In genomic region chr13:94185631-94186030, GRCm38 (mm10) we compare ENCODE assay signal across 22 mouse cellular contexts.
DNase-seq lines count a peak whose midpoint lies in the region; ATAC-seq and TF ChIP-seq lines count a peak whose summit lies in the region.
"Had no signal": no experiment of that assay in that cellular context is flagged by ENCODE, and none has a peak within 500 bp of the region (broad histone marks: within the 10 kb centered on the region; RNA-seq: fewer than 3 reads in every experiment).

No protein-coding gene starts in this region.

- 0 out of 2 replicates have a peak overlapping the region, but pooled peaks have one; percentile 11 for H3K27ac ChIP-seq in embryonic facial prominence, embryonic 13.5 days
- no peak overlapping the region for H3K27ac ChIP-seq in embryonic facial prominence, embryonic 10.5 days (replicated peaks)
- peak overlapping the region; percentile 59 for H3K27ac ChIP-seq in gastrocnemius, adult 2 months
- 0 out of 2 replicates have a peak overlapping the region, but pooled peaks have one; percentile 24 for H3K27ac ChIP-seq in heart, embryonic 13.5 days (replicated peaks)

- H3K4me2 ChIP-seq in embryonic facial prominence, embryonic 13.5 days = no peak overlapping the region
- no peak overlapping the region for H3K4me2 ChIP-seq in heart, embryonic 13.5 days
- H3K4me2 ChIP-seq in myocyte (ENCODE audit: low read depth) = peak overlapping the region; percentile 18

- no peak overlapping the region for H3K4me3 ChIP-seq in embryonic facial prominence, embryonic 13.5 days
- no peak overlapping the region for H3K4me3 ChIP-seq in embryonic facial prominence, embryonic 10.5 days
- H3K4me3 ChIP-seq in gastrocnemius, adult 2 months = no peak overlapping the region
- H3K4me3 ChIP-seq in heart, embryonic 13.5 days = no peak overlapping the region
- no peak overlapping the region for H3K4me3 ChIP-seq in myocyte

- no peak for TF ChIP-seq POLR2A in myocyte (IDR thresholded peaks at IDR 0.05; ENCODE audit: insufficient read length, low read depth)

- intact Hi-C loops in gastrocnemius, adult 2 months (cut with DNase I) = no loop called here

- H3ac ChIP-seq in myocyte (ENCODE audit: control insufficient read depth, insufficient read length) = no peak overlapping the region

- H3K79me2 ChIP-seq in myocyte (ENCODE audit: control insufficient read depth, insufficient read depth) = peaks cover 50% of the 10 kb centered on the region

- no peak for TF ChIP-seq CTCF in gastrocnemius, adult 2 months (IDR thresholded peaks at IDR 0.05)

- H3K9ac ChIP-seq in embryonic facial prominence, embryonic 13.5 days = no peak overlapping the region
- H3K9ac ChIP-seq in heart, embryonic 13.5 days = no peak overlapping the region

- no peaks in the 10 kb centered on the region for H3K27me3 ChIP-seq in embryonic facial prominence, embryonic 13.5 days
- H3K27me3 ChIP-seq in embryonic facial prominence, embryonic 10.5 days (replicated peaks; ENCODE audit: low read depth, poor library complexity, severe bottlenecking) = no peaks in the 10 kb centered on the region
- H3K27me3 ChIP-seq in heart, embryonic 13.5 days (replicated peaks) = no peaks in the 10 kb centered on the region
- no peaks in the 10 kb centered on the region for H3K27me3 ChIP-seq in myocyte (ENCODE audit: control insufficient read depth, insufficient read depth, insufficient read length)
- H3K27me3 ChIP-seq: CH12.LX, Patski had no signal

- peaks cover 60% of the 10 kb centered on the region for H3K4me1 ChIP-seq in embryonic facial prominence, embryonic 13.5 days
- H3K4me1 ChIP-seq in embryonic facial prominence, embryonic 10.5 days = peaks cover 33% of the 10 kb centered on the region
- peaks cover 54% of the 10 kb centered on the region for H3K4me1 ChIP-seq in heart, embryonic 13.5 days

- no peaks in the 10 kb centered on the region for H3K9me3 ChIP-seq in embryonic facial prominence, embryonic 13.5 days
- H3K9me3 ChIP-seq in embryonic facial prominence, embryonic 10.5 days = no peaks in the 10 kb centered on the region
- H3K9me3 ChIP-seq in heart, embryonic 13.5 days = no peaks in the 10 kb centered on the region
- H3K9me3 ChIP-seq: G1E had no signal

- 89% methylated on average over 5 of the region's 6 CpGs for WGBS in embryonic facial prominence, embryonic 13.5 days
- WGBS in embryonic facial prominence, embryonic 10.5 days = 83% methylated on average over 6 of the region's 6 CpGs
- WGBS in heart, embryonic 13.5 days = 83% methylated on average over 5 of the region's 6 CpGs

- DNase-seq in embryonic facial prominence, embryonic 10.5 days (ENCODE audit: low spot score) = no peak
- DNase-seq in gastrocnemius, adult 2 months = no peak
- no peak for DNase-seq in gastrocnemius, postnatal 4 days (ENCODE audit: low spot score in 2 of 2)
- no peak for DNase-seq in heart, adult 11 months
- DNase-seq in adrenal gland, postnatal 25 days = no peak
- DNase-seq: adrenal gland, adult 2 months; adrenal gland, adult 8-10 months; adrenal gland, postnatal 10 days; adrenal gland, postnatal 14 days; adrenal gland, postnatal 36 days; B cell, adult 2 months; cerebellum, adult 11 months; cerebellum, adult 11-12 months; cerebellum, adult 18-20 months had no signal

- no peaks in the 10 kb centered on the region for H3K36me3 ChIP-seq in embryonic facial prominence, embryonic 13.5 days
- peaks cover 9% of the 10 kb centered on the region for H3K36me3 ChIP-seq in embryonic facial prominence, embryonic 10.5 days (replicated peaks)
- H3K36me3 ChIP-seq in heart, embryonic 13.5 days = no peaks in the 10 kb centered on the region; the same call in 1 of the 2 replicates
- H3K36me3 ChIP-seq in myocyte (ENCODE audit: control insufficient read depth, insufficient read depth) = no peaks in the 10 kb centered on the region
- H3K36me3 ChIP-seq: G1E had no signal

- ATAC-seq in embryonic facial prominence, embryonic 13.5 days (ENCODE audit: insufficient number of reproducible peaks, insufficient read depth, low FRiP score, low TSS enrichment, low read depth) = no peak
- ATAC-seq in heart, embryonic 13.5 days (ENCODE audit: extremely low read depth, insufficient number of reproducible peaks, low FRiP score, low TSS enrichment) = no peak
- ATAC-seq: activated CD4-positive, CD25-positive, alpha-beta regulatory T cell, adult 4 months; CD4-positive, CD25-positive, alpha-beta regulatory T cell, adult 4 months; Patski had no signal

TF ChIP-seq in myocyte, 11 proteins besides CTCF, POLR2A, EP300 and RAD21:
- TF ChIP-seq MYOG (IDR thresholded peaks at IDR 0.05; ENCODE audit: control insufficient read depth in 1 of 3, insufficient read depth in 1 of 3, insufficient read length in 2 of 3, low read depth in 2 of 3) (peak in 2 of 3 experiments; percentile 54 to 62), CEBPB (IDR thresholded peaks at IDR 0.05; ENCODE audit: insufficient read depth, poor library complexity, severe bottlenecking) (no peak), TCF12 (IDR thresholded peaks at IDR 0.05; ENCODE audit: insufficient read depth, poor library complexity, severe bottlenecking) (no peak), TCF3 (IDR thresholded peaks at IDR 0.05; ENCODE audit: insufficient read length, low read depth) (no peak), POLR2AphosphoS2 (IDR thresholded peaks at IDR 0.05; ENCODE audit: insufficient read length, low read depth) (no peak), MYOD1 (IDR thresholded peaks at IDR 0.05; ENCODE audit: control insufficient read depth in 1 of 3, insufficient read length in 2 of 3, low read depth in 2 of 3) (peak; percentile 3 to 67 (median 58)), E2F4 (IDR thresholded peaks at IDR 0.05; ENCODE audit: insufficient read depth) (no peak), SRF (IDR thresholded peaks at IDR 0.05; ENCODE audit: control insufficient read depth, insufficient read length, low read depth) (no peak), USF1 (IDR thresholded peaks at IDR 0.05; ENCODE audit: low read depth) (no peak), MAX (IDR thresholded peaks at IDR 0.05; ENCODE audit: low read depth) (no peak)
